16 mouse cellular contexts compared by ENCODE assay signal in the genomic region with DNA sequence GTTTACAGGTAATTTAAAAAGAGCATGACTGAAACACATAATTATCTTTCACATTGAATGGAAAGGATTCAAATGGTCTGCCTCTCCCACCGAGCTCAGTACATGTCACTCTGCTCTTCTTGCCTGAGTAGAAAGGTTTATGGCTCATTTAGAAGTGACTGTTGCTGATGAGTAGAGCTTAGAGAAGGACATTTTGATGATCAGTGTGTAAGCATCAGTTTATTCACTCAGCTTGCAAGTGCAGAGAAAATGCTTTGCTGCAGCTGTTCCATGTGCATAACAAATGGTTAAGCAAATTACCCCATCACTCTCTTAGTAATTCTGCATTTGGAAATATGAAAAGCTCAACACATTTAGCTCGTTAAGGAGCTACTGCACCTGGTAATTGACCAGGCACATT.
"Had no signal": no experiment of that assay in that cellular context is flagged by ENCODE, and none has a peak within 500 bp of the region (broad histone marks: within the 10 kb centered on the region; RNA-seq: fewer than 3 reads in every experiment).

No protein-coding gene starts in this region.

- H3K9ac ChIP-seq: limb, embryonic 15.5 days; liver, embryonic 13.5 days; liver, postnatal 0 days; lung, embryonic 15.5 days; neural tube, embryonic 15.5 days had no signal

- H3K4me2 ChIP-seq: limb, embryonic 15.5 days; liver, embryonic 13.5 days; lung, embryonic 15.5 days; neural tube, embryonic 15.5 days had no signal

- DNase-seq: kidney, adult 8-10 months; kidney, postnatal 36 days; layer of hippocampus, adult 9-11 months; layer of hippocampus, postnatal 36 days; liver, embryonic 13.5 days; liver, postnatal 0 days; lung, postnatal 14 days; right cerebral cortex, adult 18-20 months; right cerebral cortex, postnatal 25 days; thymus, postnatal 36 days had no signal

- ATAC-seq: liver, postnatal 0 days had no signal

- H3K4me1 ChIP-seq: limb, embryonic 15.5 days; liver, embryonic 13.5 days; lung, embryonic 15.5 days; megakaryocyte, embryonic 14.5 days; neural tube, embryonic 15.5 days had no signal

- H3K36me3 ChIP-seq: limb, embryonic 15.5 days; liver, embryonic 13.5 days; lung, embryonic 15.5 days; neural tube, embryonic 15.5 days had no signal

- H3K27me3 ChIP-seq: limb, embryonic 15.5 days; liver, embryonic 13.5 days; lung, embryonic 15.5 days; megakaryocyte, embryonic 14.5 days; neural tube, embryonic 15.5 days had no signal

- H3K9me3 ChIP-seq: limb, embryonic 15.5 days; liver, embryonic 13.5 days; lung, embryonic 15.5 days; neural tube, embryonic 15.5 days had no signal

- H3K4me3 ChIP-seq: limb, embryonic 15.5 days; liver, embryonic 13.5 days; lung, embryonic 15.5 days; megakaryocyte, embryonic 14.5 days; myocyte; neural tube, embryonic 15.5 days had no signal

- H3K27ac ChIP-seq: limb, embryonic 15.5 days; liver, embryonic 13.5 days; lung, embryonic 15.5 days; macrophage; neural tube, embryonic 15.5 days had no signal
